Comparison of ENCODE assay signal across 8 mouse cellular contexts in genomic region chr6:100883233-100883632, GRCm38 (mm10). TPM values are rescaled to one million over a fixed set of nuclear protein-coding genes. Genes with fewer than 3 reads are reported as not detected.
A peak's percentile ranks its signal among the peaks of the same experiment; 100 is the strongest.
DNase-seq lines count a peak whose midpoint lies in the region; ATAC-seq and TF ChIP-seq lines count a peak whose summit lies in the region.

No protein-coding gene starts in this region.

- ATAC-seq in heart, embryonic 12.5 days (ENCODE audit: insufficient number of reproducible peaks, low FRiP score) = no peak
- ATAC-seq in Patski = no peak
- ATAC-seq in heart, postnatal 0 days (ENCODE audit: insufficient read depth, low read depth) = no peak
- peak; percentile 70 for ATAC-seq in megakaryocyte, adult 5-6 weeks (ENCODE audit: poor library complexity, severe bottlenecking)

- no peak overlapping the region for H3K4me2 ChIP-seq in heart, embryonic 12.5 days
- H3K4me2 ChIP-seq in heart, postnatal 0 days (ENCODE audit: low read depth, low read length) = no peak overlapping the region

- H3K27me3 ChIP-seq in heart, embryonic 10.5 days (ENCODE audit: insufficient read depth, poor library complexity, severe bottlenecking) = peaks cover 37% of the 10 kb centered on the region
- H3K27me3 ChIP-seq in heart, embryonic 12.5 days (replicated peaks) = peaks cover 22% of the 10 kb centered on the region
- H3K27me3 ChIP-seq in Patski = no peaks in the 10 kb centered on the region
- H3K27me3 ChIP-seq in heart, postnatal 0 days (ENCODE audit: control insufficient read depth, insufficient read depth, low read length) = 0 out of 2 replicates have a peak, but pooled peaks cover 5% of the 10 kb centered on the region

- CTCF ChIA-PET in Patski (lab: Charles Lee) = interaction anchor here (0.8 to 4.0 kb wide), 10 partner anchors 174 to 653 kb away, joined by 3 to 27 read pairs (median 3); no protein-coding TSS in a partner anchor

- no peaks in the 10 kb centered on the region for H3K36me3 ChIP-seq in heart, embryonic 10.5 days
- H3K36me3 ChIP-seq in heart, embryonic 12.5 days = no peaks in the 10 kb centered on the region
- no peaks in the 10 kb centered on the region for H3K36me3 ChIP-seq in heart, postnatal 0 days (replicated peaks; ENCODE audit: control insufficient read depth, insufficient read depth, low read length)

- H3K9ac ChIP-seq in heart, embryonic 12.5 days = no peak overlapping the region
- H3K9ac ChIP-seq in heart, postnatal 0 days (replicated peaks; ENCODE audit: low read depth, low read length) = no peak overlapping the region

- no peaks in the 10 kb centered on the region for H3K4me1 ChIP-seq in heart, embryonic 10.5 days
- no peaks in the 10 kb centered on the region for H3K4me1 ChIP-seq in heart, embryonic 12.5 days (replicated peaks)
- H3K4me1 ChIP-seq in heart, postnatal 0 days (ENCODE audit: control insufficient read depth, insufficient read depth) = no peaks in the 10 kb centered on the region

- H3K27ac ChIP-seq in heart, embryonic 10.5 days = no peak overlapping the region
- no peak overlapping the region for H3K27ac ChIP-seq in heart, embryonic 12.5 days (ENCODE audit: poor library complexity, severe bottlenecking)
- H3K27ac ChIP-seq in heart, postnatal 0 days (ENCODE audit: low read depth) = no peak overlapping the region

- in situ Hi-C loops in Patski (cut with MboI; ENCODE audit: low pct_unique_long_range_greater_than_20kb) = loop anchor here (5.0 to 10.0 kb wide), 4 partner anchors 314 to 652 kb away; no protein-coding TSS in a partner anchor

- no peak overlapping the region for H3K4me3 ChIP-seq in heart, embryonic 10.5 days
- H3K4me3 ChIP-seq in heart, embryonic 12.5 days = no peak overlapping the region
- H3K4me3 ChIP-seq in heart, postnatal 0 days (ENCODE audit: low read depth, low read length) = no peak overlapping the region

- TF ChIP-seq CTCF in Patski (IDR thresholded peaks at IDR 0.05) = peak; percentile 76
- peak; percentile 51 for TF ChIP-seq CTCF in heart, postnatal 0 days (IDR thresholded peaks at IDR 0.05; ENCODE audit: low read depth)

- POLR2A ChIA-PET in Patski (lab: Charles Lee) = no interaction called here

- no peak for TF ChIP-seq EP300 in heart, postnatal 0 days (IDR thresholded peaks at IDR 0.05; ENCODE audit: low read depth)

- 40% methylated on average over 13 of the region's 13 CpGs for WGBS in heart, embryonic 10.5 days
- WGBS in heart, embryonic 12.5 days = 43% methylated on average over 13 of the region's 13 CpGs
- WGBS in heart, postnatal 0 days = 49% methylated on average over 12 of the region's 13 CpGs

- no peaks in the 10 kb centered on the region for H3K9me3 ChIP-seq in heart, embryonic 10.5 days
- H3K9me3 ChIP-seq in heart, embryonic 12.5 days (replicated peaks) = no peaks in the 10 kb centered on the region
- H3K9me3 ChIP-seq in heart, postnatal 0 days (replicated peaks; ENCODE audit: control insufficient read depth, low read length) = 0 out of 2 replicates have a peak, but pooled peaks cover 4% of the 10 kb centered on the region

- DNase-seq in heart, embryonic 10.5 days (ENCODE audit: low spot score) = peak; percentile 66
- peak; percentile 43 for DNase-seq in CD4-positive helper T cell, adult 2 months (ENCODE audit: low read depth, low spot score)
- DNase-seq in Patski (ENCODE audit: low read depth, low spot score) = no peak
- DNase-seq in heart, postnatal 0 days (ENCODE audit: low spot score) = no peak
- no peak for DNase-seq in right cerebral cortex, postnatal 14 days
- no peak for DNase-seq in ovary, postnatal 10 days (ENCODE audit: low spot score)

RNA-seq across cellular contexts. Expression of gene Ppp4r2, which starts 49.8 kb away (rescaled TPM):
- polyA plus RNA-seq in heart, embryonic 10.5 days (2016; fragmentation: Nextera tagmentation; extraction: Ambion mirVana) = 15.2 and 20.3 TPM in 2 replicates
- polyA plus RNA-seq in heart, embryonic 12.5 days (2016; fragmentation: Nextera tagmentation; extraction: Ambion mirVana) = 16.1 and 18.5 TPM in 2 replicates
- polyA plus RNA-seq in Patski (2021) = 119 TPM
- 17.6 and 27.8 TPM in 2 replicates for total RNA-seq in heart, postnatal 0 days (2014; rRNA removed; ENCODE audit: low replicate concordance)
- 9.5 and 11.2 TPM in 2 replicates for polyA plus RNA-seq in heart, postnatal 0 days (2015; fragmentation: Nextera tagmentation; extraction: Ambion mirVana)
- 45.4 and 53.3 TPM in 2 replicates for total RNA-seq in megakaryocyte, adult 5-6 weeks (2015)
- 76.6 and 88.4 TPM in 2 replicates for total RNA-seq in megakaryocyte, adult 5-6 weeks (2017)

Comparison
In these comparisons a context has a peak if more than half of its experiments do, and no peak if none do; other contexts are left out.
1. DNase-seq: peak in heart, embryonic 10.5 days (single experiment) and CD4-positive helper T cell, adult 2 months (single experiment); none in Patski (single experiment), heart, postnatal 0 days (single experiment), right cerebral cortex, postnatal 14 days (single experiment) and ovary, postnatal 10 days (single experiment).